Mouse (Mus musculus) stomach, postnatal 0 days (tissue): ENCODE measurements around the gene Frmd6.

ENCODE experiments used
- CTCF ChIP-seq: IDR thresholded peaks from 2 replicates; pipeline ENCODE4 v1.5.1; 2016; ENCODE audit warnings: antibody characterized with exemption, low read depth, mild to moderate bottlenecking, moderate library complexity
- EP300 ChIP-seq: optimal IDR thresholded peaks from 2 replicates; pipeline ENCODE3; 2016; ENCODE audit warnings: antibody characterized with exemption

DNA sequence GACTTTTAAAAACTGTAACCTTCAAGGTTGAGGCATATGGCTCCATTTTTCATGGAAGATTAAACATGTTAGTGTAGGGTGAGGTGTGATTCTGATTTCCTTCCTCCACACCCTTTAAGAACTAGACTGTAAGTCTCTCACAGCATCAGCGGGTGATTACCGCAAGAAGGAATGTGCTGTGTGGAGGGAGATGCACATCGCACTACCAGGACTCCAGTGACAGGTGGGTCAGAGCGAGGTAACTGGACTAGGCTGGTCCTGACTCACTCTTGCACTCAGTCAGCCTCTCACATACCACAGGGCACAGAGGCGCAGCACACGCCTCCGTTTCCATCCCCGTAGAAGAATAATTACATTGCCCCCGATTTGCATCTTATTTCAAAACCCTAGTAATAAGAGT is 23.7 kb downstream of the Frmd6 start:
- TF ChIP-seq CTCF (no peak), EP300 (no peak)
